Mouse (Mus musculus): Measurements from ENCODE around the gene Cxcl13. TPM values are rescaled to one million over a fixed set of nuclear protein-coding genes. Genes with fewer than 3 reads are reported as not detected.

Gene Cxcl13
- total and polyA plus RNA-seq, 2 experiments from 2014 or later, result 0.30 TPM; not detected in 1

DNA sequence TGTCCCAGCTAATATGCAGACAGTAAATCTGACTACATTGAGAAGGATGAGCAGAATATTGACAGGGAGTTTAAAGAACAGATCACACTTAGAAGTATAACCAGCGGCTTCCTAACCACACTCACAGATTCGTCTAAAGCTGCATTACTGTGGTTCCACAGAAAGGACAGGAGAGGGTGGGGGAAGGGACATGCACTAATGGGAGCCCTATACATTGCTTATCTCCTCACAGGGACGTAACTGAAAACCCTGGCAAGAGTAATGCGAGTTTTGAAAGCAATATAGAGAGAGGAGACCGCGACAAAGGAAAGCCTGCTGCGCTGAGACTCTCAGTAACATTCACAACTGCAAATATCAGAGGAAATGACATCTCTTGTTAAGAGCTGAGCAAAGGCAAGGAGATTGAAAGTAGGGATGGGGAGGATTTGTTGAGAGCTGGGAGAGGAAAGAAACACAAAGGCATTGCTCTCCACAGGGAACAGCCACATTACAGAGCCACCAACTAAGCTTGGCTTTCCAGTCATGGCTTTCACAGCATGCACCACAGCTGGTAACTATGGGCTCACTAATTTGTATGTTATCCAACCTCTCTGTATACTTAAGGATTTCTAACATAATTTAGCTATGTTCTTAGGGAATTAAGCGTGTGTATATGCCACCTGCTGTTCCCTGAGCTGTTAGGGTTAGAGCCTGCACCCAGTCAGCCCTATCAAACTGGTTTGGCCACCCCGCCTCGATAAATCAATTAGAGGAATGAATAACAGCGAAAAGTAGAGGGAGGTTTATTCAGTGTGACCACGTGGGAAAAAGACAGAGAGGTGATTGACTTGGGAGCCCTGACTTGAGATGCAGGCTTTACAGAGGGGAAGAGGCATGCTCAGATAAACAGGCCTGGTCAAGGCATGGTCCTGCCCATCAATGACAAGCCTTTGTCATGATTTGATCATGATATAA lies 34.9 kb downstream of the Cxcl13 start:
- 20% methylated on average over 12 of the region's 12 CpGs for WGBS
- no peak for TF ChIP-seq EP300 (IDR thresholded peaks at IDR 0.05; ENCODE audit: low read depth)

DNA sequence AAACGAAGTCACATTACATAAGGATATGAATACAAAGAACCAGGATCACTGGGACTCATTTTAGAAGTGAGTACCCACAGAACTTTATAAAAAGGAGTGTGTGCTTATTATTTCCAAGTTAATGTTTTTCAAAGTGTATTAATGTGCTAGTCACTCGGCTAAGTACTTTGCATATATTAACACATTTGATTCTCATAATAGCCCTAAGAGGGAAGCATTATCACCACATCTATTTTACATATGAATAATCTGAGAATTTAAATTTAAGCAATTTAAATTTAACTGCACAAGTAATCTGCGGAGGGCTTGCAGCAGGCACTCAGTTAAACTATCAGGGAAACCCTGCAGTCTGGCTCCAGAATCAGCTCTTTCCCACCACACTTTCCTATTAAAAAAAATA lies 40.5 kb downstream of the Cxcl13 start:
- no peak overlapping the region for H3K4me3 ChIP-seq (ENCODE audit: low read depth, low read length)
- DNase-seq (ENCODE audit: low spot score), result no peak
- H3K4me1 ChIP-seq (ENCODE audit: control insufficient read depth, insufficient read depth), result no peaks in the 10 kb centered on the region
- 62% methylated on average over 3 of the region's 3 CpGs for WGBS
- no peak for ATAC-seq (ENCODE audit: insufficient read depth, low read depth)
- TF ChIP-seq EP300 (IDR thresholded peaks at IDR 0.05; ENCODE audit: low read depth) (no peak), CTCF (IDR thresholded peaks at IDR 0.05; ENCODE audit: low read depth) (no peak)
- no peaks in the 10 kb centered on the region for H3K9me3 ChIP-seq (replicated peaks; ENCODE audit: control insufficient read depth, low read length)
- no peak overlapping the region for H3K4me2 ChIP-seq (ENCODE audit: low read depth, low read length)
- no peaks in the 10 kb centered on the region for H3K27me3 ChIP-seq (ENCODE audit: control insufficient read depth, insufficient read depth, low read length)
- H3K27ac ChIP-seq (ENCODE audit: low read depth), result no peak overlapping the region
- no peaks in the 10 kb centered on the region for H3K36me3 ChIP-seq (replicated peaks; ENCODE audit: control insufficient read depth, insufficient read depth, low read length)
- H3K9ac ChIP-seq (replicated peaks; ENCODE audit: low read depth, low read length), result no peak overlapping the region

More for the DNA sequence above, 34.9 kb downstream of the Cxcl13 start:
- DNase-seq (ENCODE audit: low spot score) (no peak), ATAC-seq (ENCODE audit: insufficient read depth, low read depth) (no peak)
- H3K4me2 ChIP-seq (ENCODE audit: low read depth, low read length), result no peak overlapping the region
- H3K4me3 ChIP-seq (ENCODE audit: low read depth, low read length), result no peak overlapping the region
- H3K27me3 ChIP-seq (ENCODE audit: control insufficient read depth, insufficient read depth, low read length), result no peaks in the 10 kb centered on the region
- no peak overlapping the region for H3K27ac ChIP-seq (ENCODE audit: low read depth)
- H3K4me1 ChIP-seq (ENCODE audit: control insufficient read depth, insufficient read depth), result no peaks in the 10 kb centered on the region
- H3K9me3 ChIP-seq (replicated peaks; ENCODE audit: control insufficient read depth, low read length), result no peaks in the 10 kb centered on the region
- H3K9ac ChIP-seq (replicated peaks; ENCODE audit: low read depth, low read length), result no peak overlapping the region
- H3K36me3 ChIP-seq (replicated peaks; ENCODE audit: control insufficient read depth, insufficient read depth, low read length), result no peaks in the 10 kb centered on the region

DNA sequence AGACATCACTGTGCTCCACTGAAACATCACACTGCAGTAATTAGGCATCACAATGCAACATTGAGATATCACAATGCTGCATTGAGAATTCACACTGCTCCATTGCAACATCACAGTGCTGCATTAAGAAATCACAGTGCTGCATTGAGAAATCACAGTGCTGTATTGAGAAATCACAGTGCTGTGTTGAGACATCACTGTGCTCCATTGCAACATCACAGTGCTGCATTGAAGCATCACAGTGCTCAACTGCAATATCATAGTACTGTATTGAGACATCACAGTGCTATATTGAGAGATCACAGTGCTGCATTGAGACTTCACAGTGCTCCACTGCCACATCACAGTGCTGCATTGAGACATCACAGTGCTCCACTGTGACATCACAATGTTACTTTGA lies 46.6 kb downstream of the Cxcl13 start:
- Histone ChIP-seq H3K4me3 (ENCODE audit: low read depth, low read length) (no peak overlapping the region), H3K27ac (ENCODE audit: low read depth) (no peak overlapping the region), H3K36me3 (replicated peaks; ENCODE audit: control insufficient read depth, insufficient read depth, low read length) (no peaks in the 10 kb centered on the region), H3K27me3 (ENCODE audit: control insufficient read depth, insufficient read depth, low read length) (no peaks in the 10 kb centered on the region), H3K4me1 (ENCODE audit: control insufficient read depth, insufficient read depth) (no peaks in the 10 kb centered on the region), H3K4me2 (ENCODE audit: low read depth, low read length) (no peak overlapping the region), H3K9ac (replicated peaks; ENCODE audit: low read depth, low read length) (no peak overlapping the region), H3K9me3 (replicated peaks; ENCODE audit: control insufficient read depth, low read length) (no peaks in the 10 kb centered on the region)
- TF ChIP-seq EP300 (IDR thresholded peaks at IDR 0.05; ENCODE audit: low read depth) (no peak), CTCF (IDR thresholded peaks at IDR 0.05; ENCODE audit: low read depth) (no peak)
- DNase-seq (ENCODE audit: low spot score) (no peak), ATAC-seq (ENCODE audit: insufficient read depth, low read depth) (no peak)

DNA sequence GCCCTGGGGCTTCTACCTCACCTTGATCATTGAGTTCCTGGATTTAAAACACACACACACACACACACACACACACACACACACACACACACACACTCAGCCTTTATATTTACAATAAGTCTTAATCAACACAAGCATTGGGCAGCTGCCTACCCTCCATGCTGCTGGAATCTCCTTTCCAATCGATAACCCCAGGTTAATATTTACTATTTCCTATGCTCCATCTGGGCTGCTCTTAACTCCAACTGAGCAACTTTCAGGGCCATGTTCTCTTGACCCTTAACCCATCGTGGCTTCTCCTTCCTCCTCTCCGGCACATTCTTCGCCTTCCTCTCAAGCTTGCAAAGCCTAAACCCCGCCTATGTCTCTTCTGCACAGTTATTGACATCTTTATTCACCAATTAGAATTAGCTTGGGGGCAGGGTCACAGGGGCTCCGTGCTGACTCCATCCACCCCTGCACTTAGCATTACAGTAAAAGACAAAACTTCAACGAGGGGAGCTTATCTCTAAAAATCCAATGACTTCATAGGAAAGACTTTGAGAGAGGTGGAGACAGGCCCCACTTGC lies 51.6 kb downstream of the Cxcl13 start:
- DNase-seq (ENCODE audit: low spot score) (no peak), ATAC-seq (ENCODE audit: insufficient read depth, low read depth) (no peak)
- no peak overlapping the region for H3K4me3 ChIP-seq (ENCODE audit: low read depth, low read length)
- H3K9me3 ChIP-seq (replicated peaks; ENCODE audit: control insufficient read depth, low read length), result no peaks in the 10 kb centered on the region
- no peak overlapping the region for H3K9ac ChIP-seq (replicated peaks; ENCODE audit: low read depth, low read length)
- no peak overlapping the region for H3K27ac ChIP-seq (ENCODE audit: low read depth)
- H3K27me3 ChIP-seq (ENCODE audit: control insufficient read depth, insufficient read depth, low read length), result no peaks in the 10 kb centered on the region
- WGBS, result 37% methylated on average over 7 of the region's 7 CpGs
- no peaks in the 10 kb centered on the region for H3K4me1 ChIP-seq (ENCODE audit: control insufficient read depth, insufficient read depth)
- H3K4me2 ChIP-seq (ENCODE audit: low read depth, low read length), result no peak overlapping the region
- H3K36me3 ChIP-seq (replicated peaks; ENCODE audit: control insufficient read depth, insufficient read depth, low read length), result no peaks in the 10 kb centered on the region
- no peak for TF ChIP-seq CTCF (IDR thresholded peaks at IDR 0.05; ENCODE audit: low read depth)
- no peak for TF ChIP-seq EP300 (IDR thresholded peaks at IDR 0.05; ENCODE audit: low read depth)

DNA sequence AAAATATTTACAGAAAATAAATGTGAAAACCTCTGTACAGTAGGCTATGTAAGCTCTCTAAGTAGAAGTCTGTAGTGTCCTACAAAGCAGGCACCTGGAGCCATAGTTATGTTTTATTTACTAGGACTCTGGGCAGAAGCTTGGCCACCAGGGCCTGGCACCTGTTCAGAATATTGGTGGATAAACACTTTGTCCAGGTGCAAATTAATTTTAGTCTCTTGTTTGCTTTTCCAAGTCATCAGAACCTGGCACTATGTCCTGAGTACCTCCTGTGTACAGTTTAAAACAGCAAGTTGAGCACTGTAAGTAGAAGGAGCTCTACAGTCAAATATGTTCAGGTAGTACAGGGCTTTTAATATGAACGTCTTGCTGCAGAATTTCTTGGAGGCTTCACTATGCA lies 52.3 kb downstream of the Cxcl13 start:
- Histone ChIP-seq H3K4me3 (ENCODE audit: low read depth, low read length) (no peak overlapping the region), H3K27me3 (ENCODE audit: control insufficient read depth, insufficient read depth, low read length) (no peaks in the 10 kb centered on the region), H3K9me3 (replicated peaks; ENCODE audit: control insufficient read depth, low read length) (no peaks in the 10 kb centered on the region), H3K36me3 (replicated peaks; ENCODE audit: control insufficient read depth, insufficient read depth, low read length) (no peaks in the 10 kb centered on the region), H3K9ac (replicated peaks; ENCODE audit: low read depth, low read length) (no peak overlapping the region), H3K4me2 (ENCODE audit: low read depth, low read length) (no peak overlapping the region), H3K27ac (ENCODE audit: low read depth) (no peak overlapping the region), H3K4me1 (ENCODE audit: control insufficient read depth, insufficient read depth) (no peaks in the 10 kb centered on the region)
- ATAC-seq (ENCODE audit: insufficient read depth, low read depth) (no peak), DNase-seq (ENCODE audit: low spot score) (no peak)
- 54% methylated on average over 1 of the region's 1 CpGs for WGBS
- TF ChIP-seq CTCF (IDR thresholded peaks at IDR 0.05; ENCODE audit: low read depth), result no peak
- TF ChIP-seq EP300 (IDR thresholded peaks at IDR 0.05; ENCODE audit: low read depth), result no peak

Other genes starting within 250 kb of the Cxcl13 start
- not detected in 2 replicates for gene Gm7978, start 220.8 kb upstream of the Cxcl13 start, total RNA-seq (2014; rRNA removed; ENCODE audit: low replicate concordance)
- gene Gm7978, start 220.8 kb upstream of the Cxcl13 start, polyA plus RNA-seq (2015; fragmentation: Nextera tagmentation; extraction: Ambion mirVana), result not detected in 2 replicates
- not detected in 2 replicates for gene Gm7982, start 214.9 kb upstream of the Cxcl13 start, total RNA-seq (2014; rRNA removed; ENCODE audit: low replicate concordance)
- gene Gm7982, start 214.9 kb upstream of the Cxcl13 start, polyA plus RNA-seq (2015; fragmentation: Nextera tagmentation; extraction: Ambion mirVana), result not detected in 2 replicates
- gene E330014E10Rik, start 181.0 kb upstream of the Cxcl13 start, total RNA-seq (2014; rRNA removed; ENCODE audit: low replicate concordance), result not detected in 2 replicates
- gene E330014E10Rik, start 181.0 kb upstream of the Cxcl13 start, polyA plus RNA-seq (2015; fragmentation: Nextera tagmentation; extraction: Ambion mirVana), result not detected in 2 replicates
- gene Cnot6l, start 207.2 kb downstream of the Cxcl13 start, total RNA-seq (2014; rRNA removed; ENCODE audit: low replicate concordance), result 17.6 and 22.3 TPM in 2 replicates
- 17.0 and 17.9 TPM in 2 replicates for gene Cnot6l, start 207.2 kb downstream of the Cxcl13 start, polyA plus RNA-seq (2015; fragmentation: Nextera tagmentation; extraction: Ambion mirVana)

Data from heart, postnatal 0 days (tissue).